ENCODE assay signal across 8 mouse cellular contexts in the genomic region with DNA sequence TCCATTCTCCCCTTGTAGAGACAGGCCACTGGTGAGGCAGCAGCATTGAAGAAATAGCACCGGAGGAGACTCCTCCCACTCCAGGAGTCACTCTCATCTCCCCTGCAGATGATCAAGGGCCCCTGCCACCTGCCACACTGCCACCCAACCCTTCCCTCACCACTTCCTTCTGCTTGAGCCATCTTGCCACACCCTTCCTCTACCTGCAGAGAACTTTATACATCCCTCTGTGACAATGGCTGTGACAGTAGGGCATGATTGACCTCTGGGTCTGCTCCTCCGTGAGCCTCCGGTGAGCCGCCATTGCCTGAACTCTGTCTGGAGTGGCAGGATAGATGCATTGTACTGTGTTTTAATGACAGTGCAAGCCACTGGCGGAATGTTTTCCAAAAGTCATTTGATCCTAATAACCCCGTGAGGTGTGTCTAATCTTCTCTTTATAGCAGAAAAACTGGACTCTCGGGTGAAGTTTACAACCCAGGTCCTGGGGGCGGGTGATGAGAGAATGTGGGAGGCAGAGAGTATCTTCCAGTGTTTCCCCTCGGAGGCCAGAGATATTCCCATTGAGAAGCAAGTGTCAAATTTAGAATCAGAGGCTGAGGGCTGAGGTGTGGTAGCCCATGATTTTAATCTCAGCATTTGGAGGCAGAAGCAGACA. TPM values are rescaled to one million over a fixed set of nuclear protein-coding genes. Genes with fewer than 3 reads are reported as not detected.
DNase-seq lines count a peak whose midpoint lies in the region; ATAC-seq and TF ChIP-seq lines count a peak whose summit lies in the region.

No protein-coding gene starts in this region.

- H3K4me2 ChIP-seq in intestine, embryonic 14.5 days (ENCODE audit: low read length) = no peak overlapping the region
- no peak overlapping the region for H3K4me2 ChIP-seq in stomach, embryonic 16.5 days (ENCODE audit: low read depth, low read length)

- peak; percentile 90 for ATAC-seq in CD4-positive, CD25-positive, alpha-beta regulatory T cell, adult 4 months
- 0 out of 2 replicates have a peak, but pooled peaks have one; percentile 18 for ATAC-seq in intestine, embryonic 14.5 days (replicated peaks; ENCODE audit: low FRiP score, low TSS enrichment, low read depth)
- 0 out of 2 replicates have a peak, but pooled peaks have one; percentile 31 for ATAC-seq in stomach, embryonic 16.5 days (ENCODE audit: insufficient read depth, low FRiP score)

- H3K9me3 ChIP-seq in intestine, embryonic 14.5 days (ENCODE audit: control insufficient read depth, low read length) = no peaks in the 10 kb centered on the region
- H3K9me3 ChIP-seq in stomach, embryonic 16.5 days (replicated peaks; ENCODE audit: control insufficient read depth, low read length) = no peaks in the 10 kb centered on the region

- H3K27ac ChIP-seq in heart, adult 2 months = no peak overlapping the region
- no peak overlapping the region for H3K27ac ChIP-seq in intestine, embryonic 14.5 days (ENCODE audit: low read depth)
- peak overlapping the region; percentile 33; the same call in 1 of the 2 replicates for H3K27ac ChIP-seq in stomach, embryonic 16.5 days (ENCODE audit: low read length)

- DNase-seq in heart, adult 11 months = peak; percentile 86
- DNase-seq in heart, adult 2 months = no peak
- DNase-seq in intestine, embryonic 14.5 days (ENCODE audit: low spot score) = no peak
- no peak for DNase-seq in urinary bladder, postnatal 10 days (ENCODE audit: low spot score)
- DNase-seq in urinary bladder, postnatal 14 days (ENCODE audit: low spot score) = no peak
- no peak for DNase-seq in adrenal gland, adult 18-20 months (ENCODE audit: low spot score in 2 of 2)

- no peak for TF ChIP-seq POLR2A in heart, adult 2 months (IDR thresholded peaks at IDR 0.05; ENCODE audit: insufficient read depth, low read depth, low read length)

- no peak for TF ChIP-seq CTCF in heart, adult 2 months (IDR thresholded peaks at IDR 0.05)

- no peak overlapping the region for H3K9ac ChIP-seq in heart, adult 2 months (ENCODE audit: low read depth, low read length)
- H3K9ac ChIP-seq in intestine, embryonic 14.5 days (ENCODE audit: low read length) = no peak overlapping the region
- H3K9ac ChIP-seq in stomach, embryonic 16.5 days (ENCODE audit: low read length) = no peak overlapping the region

- no peaks in the 10 kb centered on the region for H3K27me3 ChIP-seq in heart, adult 2 months (ENCODE audit: control insufficient read depth, insufficient read depth, low read length)
- no peaks in the 10 kb centered on the region for H3K27me3 ChIP-seq in intestine, embryonic 14.5 days (replicated peaks; ENCODE audit: control insufficient read depth, insufficient read depth, low read length)
- H3K27me3 ChIP-seq in stomach, embryonic 16.5 days (ENCODE audit: control insufficient read depth, insufficient read depth, low read length) = no peaks in the 10 kb centered on the region

- TF ChIP-seq EP300 in heart, adult 2 months (IDR thresholded peaks at IDR 0.05; ENCODE audit: insufficient read depth, low read depth, low read length) = no peak

- WGBS in heart, adult 2 months = 88% methylated on average over 9 of the region's 9 CpGs
- WGBS in intestine, embryonic 14.5 days = 63% methylated on average over 9 of the region's 9 CpGs
- 73% methylated on average over 9 of the region's 9 CpGs for WGBS in stomach, embryonic 16.5 days

- intact Hi-C loops in heart, adult 2 months (cut with DNase I) = no loop called here

- H3K4me3 ChIP-seq in heart, adult 2 months = no peak overlapping the region
- H3K4me3 ChIP-seq in intestine, embryonic 14.5 days (ENCODE audit: low read depth, low read length) = no peak overlapping the region
- no peak overlapping the region for H3K4me3 ChIP-seq in stomach, embryonic 16.5 days (replicated peaks; ENCODE audit: low read length)

- H3K4me1 ChIP-seq in heart, adult 2 months (ENCODE audit: control insufficient read depth, insufficient read depth, low read length) = no peaks in the 10 kb centered on the region
- no peaks in the 10 kb centered on the region for H3K4me1 ChIP-seq in intestine, embryonic 14.5 days (replicated peaks; ENCODE audit: control insufficient read depth, insufficient read depth, low read length)
- peaks cover 12% of the 10 kb centered on the region for H3K4me1 ChIP-seq in stomach, embryonic 16.5 days (ENCODE audit: control insufficient read depth, insufficient read depth, low read length)

- no peaks in the 10 kb centered on the region for H3K79me2 ChIP-seq in heart, adult 2 months (replicated peaks; ENCODE audit: control insufficient read depth, insufficient read depth, low read length)

- no peaks in the 10 kb centered on the region for H3K36me3 ChIP-seq in heart, adult 2 months (ENCODE audit: control insufficient read depth, insufficient read depth, low read length)
- H3K36me3 ChIP-seq in intestine, embryonic 14.5 days (ENCODE audit: control insufficient read depth, insufficient read depth, low read length) = no peaks in the 10 kb centered on the region
- H3K36me3 ChIP-seq in stomach, embryonic 16.5 days (ENCODE audit: control insufficient read depth, insufficient read depth, low read length) = no peaks in the 10 kb centered on the region

RNA-seq across cellular contexts. Expression of a gene that starts 7.7 kb away (rescaled TPM):
- total RNA-seq in heart, adult 2 months (2021) = 100 to 1,000 TPM in 1 of 2 experiments, 10 to 100 TPM in 1; 88.3 to 111 TPM
- 30.4 and 46.8 TPM in 2 replicates for polyA plus RNA-seq in heart, adult 2 months (2012; rRNA removed)
- polyA plus RNA-seq in CD4-positive, CD25-positive, alpha-beta regulatory T cell, adult 4 months (2017; shearing (Covaris generic)) = 100 to 1,000 TPM; 206 to 220 TPM
- 67.9 and 72.2 TPM in 2 replicates for polyA plus RNA-seq in intestine, embryonic 14.5 days (2014; fragmentation: Nextera tagmentation; extraction: Ambion mirVana)
- 54.5 and 63.5 TPM in 2 replicates for polyA plus RNA-seq in stomach, embryonic 16.5 days (2015; fragmentation: Nextera tagmentation; extraction: Ambion mirVana)
- 100 to 1,000 TPM; 270 to 287 TPM for total RNA-seq in adrenal gland, adult 18-20 months (2021)

Comparison
In these comparisons a context has a peak if more than half of its experiments do, and no peak if none do; other contexts are left out.
1. ATAC-seq: peak in every context shown above with its lines; median percentile 90 in CD4-positive, CD25-positive, alpha-beta regulatory T cell, adult 4 months; 31 in stomach, embryonic 16.5 days; 18 in intestine, embryonic 14.5 days.